8 mouse cellular contexts compared by ENCODE assay signal in the genomic region with DNA sequence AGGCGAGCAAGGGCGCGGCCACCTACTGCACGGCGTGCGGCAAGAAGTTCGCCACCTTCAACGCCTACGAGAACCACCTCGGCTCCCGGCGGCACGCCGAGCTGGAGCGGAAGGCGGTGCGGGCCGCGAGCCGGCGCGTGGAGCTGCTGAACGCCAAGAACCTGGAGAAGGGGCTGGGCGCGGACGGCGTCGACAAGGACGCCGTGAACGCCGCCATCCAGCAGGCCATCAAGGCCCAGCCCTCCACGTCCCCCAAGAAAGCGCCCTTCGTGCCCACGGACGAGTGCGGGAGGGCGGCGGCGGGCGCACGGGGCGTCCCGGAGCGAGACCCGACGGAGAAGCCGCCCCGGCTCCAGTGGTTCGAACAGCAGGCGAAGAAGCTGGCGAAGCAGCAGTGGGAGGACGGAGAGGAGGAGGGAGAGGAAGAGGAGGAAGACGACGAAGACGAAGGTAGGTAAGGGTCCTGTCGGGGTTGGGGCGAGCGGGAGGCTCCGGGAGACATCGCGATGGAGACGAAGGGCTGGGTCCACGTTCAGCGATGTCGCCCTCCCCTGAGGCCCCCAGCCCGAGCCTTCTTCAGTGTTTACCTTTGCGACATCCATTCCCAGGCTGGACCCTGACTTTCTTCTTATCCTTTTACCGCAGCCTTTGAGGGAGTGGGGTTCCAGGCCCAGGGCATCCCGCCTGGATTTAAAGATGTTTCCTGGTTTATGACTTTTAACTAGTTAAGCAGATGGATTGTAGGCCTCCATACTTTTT. TPM values are rescaled to one million over a fixed set of nuclear protein-coding genes. Genes with fewer than 3 reads are reported as not detected.
DNase-seq lines count a peak whose midpoint lies in the region; ATAC-seq and TF ChIP-seq lines count a peak whose summit lies in the region.

No protein-coding gene starts in this region.

- no peak for TF ChIP-seq RAD21 in CH12.LX (IDR thresholded peaks at IDR 0.05; ENCODE audit: low read depth, low read length)

- H3K79me2 ChIP-seq in CH12.LX (replicated peaks; ENCODE audit: control insufficient read depth, extremely low read depth, insufficient read depth, poor library complexity, severe bottlenecking), result peaks cover 49% of the 10 kb centered on the region

- peaks cover 19% of the 10 kb centered on the region for H3K36me3 ChIP-seq in heart, embryonic 12.5 days
- H3K36me3 ChIP-seq in CH12.LX (replicated peaks in 1 of 2; ENCODE audit: control insufficient read depth in 1 of 2, insufficient read depth in 1 of 2, low read length in 1 of 2), result peaks cover 17 to 38% of the 10 kb centered on the region in 2 experiments
- peaks cover 18% of the 10 kb centered on the region for H3K36me3 ChIP-seq in embryonic facial prominence, embryonic 12.5 days
- H3K36me3 ChIP-seq in midbrain, embryonic 10.5 days, result peaks cover 35% of the 10 kb centered on the region

- H3K9me3 ChIP-seq in heart, embryonic 12.5 days (replicated peaks), result no peaks in the 10 kb centered on the region
- no peaks in the 10 kb centered on the region for H3K9me3 ChIP-seq in CH12.LX (replicated peaks; ENCODE audit: low read length)
- no peaks in the 10 kb centered on the region for H3K9me3 ChIP-seq in embryonic facial prominence, embryonic 12.5 days
- no peaks in the 10 kb centered on the region for H3K9me3 ChIP-seq in midbrain, embryonic 10.5 days (replicated peaks)

- in situ Hi-C loops in CH12.LX (cut with MboI; ENCODE audit: low pct_ligation_motif_present, low pct_unique_long_range_greater_than_20kb, low sequenced_read_pairs), result no loop called here

- TF ChIP-seq EP300 in CH12.LX (IDR thresholded peaks at IDR 0.05; ENCODE audit: low read length), result no peak

- peak overlapping the region; percentile 86 for H3K4me2 ChIP-seq in heart, embryonic 12.5 days
- H3K4me2 ChIP-seq in CH12.LX (ENCODE audit: insufficient read depth, low read depth, poor library complexity, severe bottlenecking), result peak overlapping the region; percentile 31; the same call in 1 of the 2 replicates
- H3K4me2 ChIP-seq in embryonic facial prominence, embryonic 12.5 days (replicated peaks), result peak overlapping the region; percentile 93

- dilution Hi-C loops in CH12.LX (cut with MboI; ENCODE audit: extremely low pct_ligation_motif_present, extremely low pct_unique_long_range_greater_than_20kb, low sequenced_read_pairs), result no loop called here

- TF ChIP-seq CTCF in CH12.LX (conservative IDR thresholded peaks at IDR 0.05 in 1 of 2, IDR thresholded peaks at IDR 0.05 in 1 of 2; ENCODE audit: low read depth in 2 of 2, low read length in 2 of 2), result no peak

- H3K4me3 ChIP-seq in heart, embryonic 12.5 days, result peak overlapping the region; percentile 78
- peak overlapping the region; percentile 67 to 100 (median 97) for H3K4me3 ChIP-seq in CH12.LX (replicated peaks in 1 of 3; ENCODE audit: low read depth in 2 of 3, low read length in 2 of 3, poor library complexity in 1 of 3)
- H3K4me3 ChIP-seq in embryonic facial prominence, embryonic 12.5 days, result peak overlapping the region; percentile 99
- peak overlapping the region; percentile 100 for H3K4me3 ChIP-seq in midbrain, embryonic 10.5 days

- H3K9ac ChIP-seq in heart, embryonic 12.5 days, result peak overlapping the region; percentile 90
- peak overlapping the region; percentile 88 for H3K9ac ChIP-seq in CH12.LX (ENCODE audit: insufficient read depth, low read depth)
- peak overlapping the region; percentile 96 for H3K9ac ChIP-seq in embryonic facial prominence, embryonic 12.5 days

- ATAC-seq in heart, embryonic 12.5 days (ENCODE audit: insufficient number of reproducible peaks, low FRiP score), result 0 out of 2 replicates have a peak, but pooled peaks have one; percentile 7
- no peak for ATAC-seq in embryonic facial prominence, embryonic 12.5 days (ENCODE audit: insufficient number of reproducible peaks, insufficient read depth, low FRiP score, low TSS enrichment)
- ATAC-seq in inflammation-experienced regulatory T-cells, adult 6 months, result peak; percentile 10

- DNase-seq in heart, adult 18-20 months, result no peak
- no peak for DNase-seq in CH12.LX (ENCODE audit: extremely low read depth)
- no peak for DNase-seq in midbrain, embryonic 10.5 days (ENCODE audit: low spot score)
- peak; percentile 50 for DNase-seq in thymus, postnatal 4 days
- no peak for DNase-seq in left cerebral cortex, adult 8-10 months (ENCODE audit: low spot score in 2 of 2)

- H3K27me3 ChIP-seq in heart, embryonic 12.5 days (replicated peaks), result no peaks in the 10 kb centered on the region
- H3K27me3 ChIP-seq in CH12.LX (replicated peaks), result no peaks in the 10 kb centered on the region
- no peaks in the 10 kb centered on the region for H3K27me3 ChIP-seq in embryonic facial prominence, embryonic 12.5 days
- no peaks in the 10 kb centered on the region for H3K27me3 ChIP-seq in midbrain, embryonic 10.5 days (ENCODE audit: low read depth, poor library complexity, severe bottlenecking)

- peak overlapping the region; percentile 82 for H3K27ac ChIP-seq in heart, embryonic 12.5 days (ENCODE audit: poor library complexity, severe bottlenecking)
- peak overlapping the region; percentile 69 for H3K27ac ChIP-seq in CH12.LX (ENCODE audit: insufficient read depth, low read depth)
- H3K27ac ChIP-seq in embryonic facial prominence, embryonic 12.5 days, result peak overlapping the region; percentile 92
- H3K27ac ChIP-seq in midbrain, embryonic 10.5 days (replicated peaks), result peak overlapping the region; percentile 91

- no peak for TF ChIP-seq POLR2A in CH12.LX (IDR thresholded peaks at IDR 0.05; ENCODE audit: low read depth, low read length)

- WGBS in heart, embryonic 12.5 days, result under 1% methylated on average over 67 of the region's 71 CpGs
- WGBS in embryonic facial prominence, embryonic 12.5 days, result under 1% methylated on average over 69 of the region's 71 CpGs
- under 1% methylated on average over 71 of the region's 71 CpGs for WGBS in midbrain, embryonic 10.5 days

- H3K4me1 ChIP-seq in heart, embryonic 12.5 days (replicated peaks), result peaks cover 13% of the 10 kb centered on the region
- peaks cover 6 to 48% of the 10 kb centered on the region in 2 experiments; a peak in 3 of 4 replicates for H3K4me1 ChIP-seq in CH12.LX (ENCODE audit: control insufficient read depth in 1 of 2, insufficient read depth in 2 of 2)
- H3K4me1 ChIP-seq in embryonic facial prominence, embryonic 12.5 days, result peaks cover 16% of the 10 kb centered on the region
- peaks cover 18% of the 10 kb centered on the region for H3K4me1 ChIP-seq in midbrain, embryonic 10.5 days

TF ChIP-seq in CH12.LX, 34 proteins besides CTCF, POLR2A, EP300 and RAD21:
- no peak for TF ChIP-seq UBTF (IDR thresholded peaks at IDR 0.05; ENCODE audit: low read depth, low read length)
- no peak for TF ChIP-seq ZMIZ1 (IDR thresholded peaks at IDR 0.05; ENCODE audit: low read depth, low read length)
- no peak for TF ChIP-seq ETS1 (conservative IDR thresholded peaks at IDR 0.05; ENCODE audit: low read depth, low read length)
- no peak for TF ChIP-seq KAT2A (IDR thresholded peaks at IDR 0.05; ENCODE audit: insufficient replicate concordance, low read length)
- TF ChIP-seq JUND (conservative IDR thresholded peaks at IDR 0.05; ENCODE audit: low read depth, low read length), result no peak
- no peak; the same call in 1 of the 2 replicates for TF ChIP-seq MAX (IDR thresholded peaks at IDR 0.05; ENCODE audit: low read length)
- TF ChIP-seq MXI1 (IDR thresholded peaks at IDR 0.05; ENCODE audit: low read depth, low read length), result no peak
- no peak for TF ChIP-seq NELFE (IDR thresholded peaks at IDR 0.05; ENCODE audit: low read depth, low read length)
- no peak for TF ChIP-seq HCFC1 (IDR thresholded peaks at IDR 0.05; ENCODE audit: low read depth, low read length)
- no peak for TF ChIP-seq ZNF384 (IDR thresholded peaks at IDR 0.05; ENCODE audit: low read depth, low read length)
- no peak for TF ChIP-seq IRF4 (IDR thresholded peaks at IDR 0.05; ENCODE audit: low read depth, low read length)
- no peak for TF ChIP-seq NRF1 (IDR thresholded peaks at IDR 0.05; ENCODE audit: low read depth, low read length)
- TF ChIP-seq BHLHE40 (IDR thresholded peaks at IDR 0.05; ENCODE audit: low read depth, low read length), result no peak
- no peak for TF ChIP-seq ZKSCAN1 (IDR thresholded peaks at IDR 0.05; ENCODE audit: borderline replicate concordance, low read depth, low read length)
- TF ChIP-seq ZC3H11A (IDR thresholded peaks at IDR 0.05; ENCODE audit: low read depth, low read length), result no peak
TF ChIP-seq in CH12.LX: peak in this region for 0.

RNA-seq across cellular contexts. Expression of gene Zfp622, which starts 0.7 kb away (rescaled TPM):
- 24.2 and 25.4 TPM in 2 replicates for polyA plus RNA-seq in heart, embryonic 12.5 days (2016; fragmentation: Nextera tagmentation; extraction: Ambion mirVana)
- 10 to 100 TPM; 26.7 to 27.6 TPM for total RNA-seq in heart, adult 18-20 months (2021)
- total RNA-seq in CH12.LX (2012; rRNA removed) (63.7 and 65.6 TPM in 2 replicates), CH12.LX (2014; rRNA removed) (84.3 and 85.9 TPM in 2 replicates)
- polyA plus RNA-seq in CH12.LX (2012; ENCODE audit: insufficient read length, low read depth), result 146 and 156 TPM in 2 replicates
- 38.2 and 40.6 TPM in 2 replicates for polyA plus RNA-seq in embryonic facial prominence, embryonic 12.5 days (2016; fragmentation: Nextera tagmentation; extraction: Ambion mirVana)
- 10 to 100 TPM in 2 of 3 experiments, 1 to 10 TPM in 1; 9.7 to 16.7 (median 11.3) TPM for polyA plus RNA-seq in inflammation-experienced regulatory T-cells, adult 6 months (2017; shearing (Covaris generic))
- 24.1 and 24.4 TPM in 2 replicates for polyA plus RNA-seq in midbrain, embryonic 10.5 days (2016; fragmentation: Nextera tagmentation; extraction: Ambion mirVana)
- total RNA-seq in left cerebral cortex, adult 8-10 months (2022), result 10 to 100 TPM; 44.8 to 58.8 (median 49.7) TPM

Comparison
In these comparisons a context has a peak if more than half of its experiments do, and no peak if none do; other contexts are left out.
1. H3K4me2 ChIP-seq: peak in every context shown above with its lines; median percentile 93 in embryonic facial prominence, embryonic 12.5 days; 86 in heart, embryonic 12.5 days; 31 in CH12.LX.